Comparison of ENCODE assay signal across 9 mouse cellular contexts in the genomic region with DNA sequence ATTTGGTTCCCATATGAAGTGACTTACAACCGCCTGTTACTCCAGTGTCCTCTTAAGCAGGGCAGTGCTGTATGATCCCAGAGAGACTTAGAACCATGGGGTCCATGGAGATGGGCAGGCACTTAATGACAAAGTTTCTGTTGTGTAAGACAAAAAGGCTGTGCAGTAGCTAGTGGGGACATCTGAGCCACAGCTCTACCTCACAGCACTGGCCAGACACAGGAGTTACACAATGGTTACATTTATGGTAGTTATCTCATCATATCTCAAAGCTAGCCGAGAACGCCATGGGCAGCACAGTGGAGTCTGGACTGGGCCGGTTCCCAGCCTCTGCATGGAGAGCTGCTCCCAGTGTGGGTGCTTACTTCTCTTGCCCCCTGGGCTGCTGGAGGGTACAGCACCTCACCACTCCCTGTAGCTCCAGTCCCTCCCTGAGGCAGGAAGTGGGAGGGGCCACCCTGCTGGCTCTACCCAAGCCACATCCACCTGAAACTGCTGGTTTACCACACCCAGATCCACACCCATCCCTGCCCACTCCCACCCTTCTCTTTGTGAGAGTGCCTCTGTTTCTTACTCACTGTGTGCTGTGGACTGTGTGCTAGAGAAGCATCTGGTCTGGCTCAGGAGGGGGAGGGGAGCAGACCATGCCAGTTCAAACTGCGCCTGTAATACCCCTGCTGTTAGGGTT. TPM values are rescaled to one million over a fixed set of nuclear protein-coding genes. Genes with fewer than 3 reads are reported as not detected.
DNase-seq lines count a peak whose midpoint lies in the region; ATAC-seq and TF ChIP-seq lines count a peak whose summit lies in the region.
"Had no signal": no experiment of that assay in that cellular context is flagged by ENCODE, and none has a peak within 500 bp of the region (broad histone marks: within the 10 kb centered on the region; RNA-seq: fewer than 3 reads in every experiment).

No protein-coding gene starts in this region.

- peak; percentile 93 for ATAC-seq in CD4-positive, CD25-positive, alpha-beta regulatory T cell, adult 4 months
- ATAC-seq in liver, embryonic 14.5 days (ENCODE audit: insufficient read depth): peak; percentile 82
- no peak for ATAC-seq in midbrain, embryonic 11.5 days (ENCODE audit: low FRiP score)

- H3K9ac ChIP-seq in liver, embryonic 14.5 days (replicated peaks): no peak overlapping the region
- no peak overlapping the region for H3K9ac ChIP-seq in midbrain, embryonic 11.5 days (ENCODE audit: low read length)

- peaks cover 80% of the 10 kb centered on the region for H3K36me3 ChIP-seq in heart, embryonic 10.5 days
- peaks cover 15% of the 10 kb centered on the region for H3K36me3 ChIP-seq in liver, embryonic 14.5 days (replicated peaks; ENCODE audit: control insufficient read depth, insufficient read depth, low read depth)
- peaks cover 14% of the 10 kb centered on the region for H3K36me3 ChIP-seq in midbrain, embryonic 11.5 days (ENCODE audit: control insufficient read depth, insufficient read depth, low read length)

- peak overlapping the region; percentile 62; the same call in 1 of the 2 replicates for H3K27ac ChIP-seq in heart, embryonic 10.5 days
- H3K27ac ChIP-seq in liver, embryonic 14.5 days: no peak overlapping the region
- H3K27ac ChIP-seq in midbrain, embryonic 11.5 days (ENCODE audit: low read depth, low read length): no peak overlapping the region

- no peak for TF ChIP-seq CTCF in liver, embryonic 14.5 days (IDR thresholded peaks at IDR 0.05; ENCODE audit: low read depth)

- H3K4me1 ChIP-seq in heart, embryonic 10.5 days: peaks cover 23% of the 10 kb centered on the region
- H3K4me1 ChIP-seq in liver, embryonic 14.5 days (replicated peaks; ENCODE audit: control insufficient read depth in 2 of 2, insufficient read depth in 2 of 2, low read length in 1 of 2): peaks cover 6 to 10% of the 10 kb centered on the region in 2 experiments; a peak in 3 of 4 replicates
- H3K4me1 ChIP-seq in midbrain, embryonic 11.5 days (ENCODE audit: control insufficient read depth, insufficient read depth, low read length): no peaks in the 10 kb centered on the region

- H3K9me3 ChIP-seq in heart, embryonic 10.5 days: no peaks in the 10 kb centered on the region
- no peaks in the 10 kb centered on the region for H3K9me3 ChIP-seq in liver, embryonic 14.5 days (ENCODE audit: control insufficient read depth, low read length)
- H3K9me3 ChIP-seq in midbrain, embryonic 11.5 days (ENCODE audit: control insufficient read depth, low read length): no peaks in the 10 kb centered on the region

- no peak overlapping the region for H3K4me3 ChIP-seq in heart, embryonic 10.5 days
- H3K4me3 ChIP-seq in liver, embryonic 14.5 days (ENCODE audit: insufficient read depth in 1 of 2, low read depth in 2 of 2, low read length in 2 of 2): no peak overlapping the region
- H3K4me3 ChIP-seq in midbrain, embryonic 11.5 days (ENCODE audit: low read depth, low read length): no peak overlapping the region

- 65% methylated on average over 5 of the region's 5 CpGs for WGBS in heart, embryonic 10.5 days
- 34% methylated on average over 5 of the region's 5 CpGs for WGBS in liver, embryonic 14.5 days (ENCODE audit: insufficient replicate concordance)
- WGBS in midbrain, embryonic 11.5 days: 84% methylated on average over 5 of the region's 5 CpGs

- TF ChIP-seq EP300 in liver, embryonic 14.5 days (IDR thresholded peaks at IDR 0.05; ENCODE audit: low read depth): no peak

- no peak overlapping the region for H3K4me2 ChIP-seq in liver, embryonic 14.5 days (ENCODE audit: low read depth)
- H3K4me2 ChIP-seq in midbrain, embryonic 11.5 days: no peak overlapping the region

- H3K27me3 ChIP-seq in heart, embryonic 10.5 days (ENCODE audit: insufficient read depth, poor library complexity, severe bottlenecking): no peaks in the 10 kb centered on the region
- no peaks in the 10 kb centered on the region for H3K27me3 ChIP-seq in liver, embryonic 14.5 days (ENCODE audit: control insufficient read depth, insufficient read depth, low read length)
- no peaks in the 10 kb centered on the region for H3K27me3 ChIP-seq in midbrain, embryonic 11.5 days (ENCODE audit: control insufficient read depth, insufficient read depth, low read length)

- DNase-seq in adrenal gland, postnatal 14 days: peak; percentile 71
- no peak for DNase-seq in adrenal gland, adult 18-20 months (ENCODE audit: low spot score in 2 of 2)
- no peak for DNase-seq in heart, embryonic 10.5 days (ENCODE audit: low spot score)
- DNase-seq in liver, embryonic 14.5 days (ENCODE audit: low read depth in 3 of 3, low spot score in 3 of 3): peak in 1 of 3 experiments; percentile 36
- DNase-seq in spleen, postnatal 36 days (ENCODE audit: low spot score in 2 of 2): peak; percentile 87
- no peak for DNase-seq in layer of hippocampus, adult 18-20 months (ENCODE audit: low spot score in 2 of 2)
- no peak for DNase-seq in midbrain, embryonic 11.5 days (ENCODE audit: low spot score, missing footprints)

RNA-seq across cellular contexts. Expression of a gene that starts 11.2 kb away (rescaled TPM):
- total RNA-seq in adrenal gland, postnatal 14 days (2021): 0.63 and 1.7 TPM in 2 replicates
- total RNA-seq in adrenal gland, adult 18-20 months (2021): 1 to 10 TPM; 1.4 to 2.3 TPM
- polyA plus RNA-seq in CD4-positive, CD25-positive, alpha-beta regulatory T cell, adult 4 months (2017; shearing (Covaris generic)): under 1 TPM in 1 of 2 experiments, not detected in 1; 0.25 TPM
- 0.14 and 0.19 TPM in 2 replicates for polyA plus RNA-seq in heart, embryonic 10.5 days (2016; fragmentation: Nextera tagmentation; extraction: Ambion mirVana)
- 0.90 and 1.1 TPM in 2 replicates for polyA plus RNA-seq in liver, embryonic 14.5 days (2012; rRNA removed)
- polyA plus RNA-seq in liver, embryonic 14.5 days (2014; fragmentation: Nextera tagmentation; extraction: Ambion mirVana): 0.04 TPM in 1 of 2 replicates, not detected in the other
- 1 to 10 TPM; 8.4 to 9.5 TPM for total RNA-seq in layer of hippocampus, adult 18-20 months (2021)
- 0.05 and 0.21 TPM in 2 replicates for polyA plus RNA-seq in midbrain, embryonic 11.5 days (2014; fragmentation: Nextera tagmentation; extraction: Ambion mirVana)

RNA-seq across cellular contexts. Expression of a gene that starts 14.0 kb away (rescaled TPM):
- 57.7 and 60.3 TPM in 2 replicates for total RNA-seq in adrenal gland, postnatal 14 days (2021)
- 10 to 100 TPM; 61.9 to 64.7 TPM for total RNA-seq in adrenal gland, adult 18-20 months (2021)
- 10 to 100 TPM; 27.2 to 36.9 TPM for polyA plus RNA-seq in CD4-positive, CD25-positive, alpha-beta regulatory T cell, adult 4 months (2017; shearing (Covaris generic))
- 20.2 and 34.4 TPM in 2 replicates for polyA plus RNA-seq in heart, embryonic 10.5 days (2016; fragmentation: Nextera tagmentation; extraction: Ambion mirVana)
- 3.4 and 3.6 TPM in 2 replicates for polyA plus RNA-seq in liver, embryonic 14.5 days (2012; rRNA removed)
- polyA plus RNA-seq in liver, embryonic 14.5 days (2014; fragmentation: Nextera tagmentation; extraction: Ambion mirVana): 10.8 and 11.8 TPM in 2 replicates
- 10 to 100 TPM; 61.5 to 62.8 TPM for total RNA-seq in layer of hippocampus, adult 18-20 months (2021)
- 49.2 and 51.7 TPM in 2 replicates for polyA plus RNA-seq in midbrain, embryonic 11.5 days (2014; fragmentation: Nextera tagmentation; extraction: Ambion mirVana)

RNA-seq across cellular contexts. Expression of a gene that starts 14.4 kb away (rescaled TPM):
- total RNA-seq in adrenal gland, postnatal 14 days (2021): 19.8 and 20.4 TPM in 2 replicates
- total RNA-seq in adrenal gland, adult 18-20 months (2021): 10 to 100 TPM; 13.6 to 18.0 TPM
- polyA plus RNA-seq in CD4-positive, CD25-positive, alpha-beta regulatory T cell, adult 4 months (2017; shearing (Covaris generic)): 1 to 10 TPM; 2.8 to 4.4 TPM
- polyA plus RNA-seq in heart, embryonic 10.5 days (2016; fragmentation: Nextera tagmentation; extraction: Ambion mirVana): 4.4 and 5.2 TPM in 2 replicates
- polyA plus RNA-seq in liver, embryonic 14.5 days (2012; rRNA removed): 15.9 and 18.1 TPM in 2 replicates
- polyA plus RNA-seq in liver, embryonic 14.5 days (2014; fragmentation: Nextera tagmentation; extraction: Ambion mirVana): 9.8 and 10.3 TPM in 2 replicates
- total RNA-seq in layer of hippocampus, adult 18-20 months (2021): 10 to 100 TPM; 17.7 to 20.1 TPM
- polyA plus RNA-seq in midbrain, embryonic 11.5 days (2014; fragmentation: Nextera tagmentation; extraction: Ambion mirVana): 2.9 and 3.5 TPM in 2 replicates

RNA-seq across cellular contexts. Expression of a gene that starts 29.3 kb away (rescaled TPM):
- not detected in 2 replicates for total RNA-seq in adrenal gland, postnatal 14 days (2021)
- not detected for total RNA-seq in adrenal gland, adult 18-20 months (2021)
- 1 to 10 TPM in 1 of 2 experiments, not detected in 1; 2.4 TPM for polyA plus RNA-seq in CD4-positive, CD25-positive, alpha-beta regulatory T cell, adult 4 months (2017; shearing (Covaris generic))
- polyA plus RNA-seq in heart, embryonic 10.5 days (2016; fragmentation: Nextera tagmentation; extraction: Ambion mirVana): not detected in 2 replicates
- not detected in 2 replicates for polyA plus RNA-seq in liver, embryonic 14.5 days (2012; rRNA removed)
- polyA plus RNA-seq in liver, embryonic 14.5 days (2014; fragmentation: Nextera tagmentation; extraction: Ambion mirVana): not detected in 2 replicates
- not detected for total RNA-seq in layer of hippocampus, adult 18-20 months (2021)
- not detected in 2 replicates for polyA plus RNA-seq in midbrain, embryonic 11.5 days (2014; fragmentation: Nextera tagmentation; extraction: Ambion mirVana)
- polyA plus RNA-seq: large intestine, adult 2 months had no signal

RNA-seq across cellular contexts. Expression of a gene that starts 34.6 kb away (rescaled TPM):
- total RNA-seq in adrenal gland, postnatal 14 days (2021): 46.2 and 48.1 TPM in 2 replicates
- 10 to 100 TPM; 40.8 to 41.6 TPM for total RNA-seq in adrenal gland, adult 18-20 months (2021)
- 10 to 100 TPM; 11.3 to 12.8 TPM for polyA plus RNA-seq in CD4-positive, CD25-positive, alpha-beta regulatory T cell, adult 4 months (2017; shearing (Covaris generic))
- polyA plus RNA-seq in heart, embryonic 10.5 days (2016; fragmentation: Nextera tagmentation; extraction: Ambion mirVana): 29.3 and 31.7 TPM in 2 replicates
- polyA plus RNA-seq in liver, embryonic 14.5 days (2012; rRNA removed): 4.6 and 5.1 TPM in 2 replicates
- 10.9 and 11.4 TPM in 2 replicates for polyA plus RNA-seq in liver, embryonic 14.5 days (2014; fragmentation: Nextera tagmentation; extraction: Ambion mirVana)
- total RNA-seq in layer of hippocampus, adult 18-20 months (2021): 10 to 100 TPM; 19.8 to 22.3 TPM
- polyA plus RNA-seq in midbrain, embryonic 11.5 days (2014; fragmentation: Nextera tagmentation; extraction: Ambion mirVana): 23.6 and 25.7 TPM in 2 replicates

Comparison
In these comparisons a context has a peak if more than half of its experiments do, and no peak if none do; other contexts are left out.
1. DNase-seq: peak in adrenal gland, postnatal 14 days (single experiment) and spleen, postnatal 36 days (2 of 2); none in adrenal gland, adult 18-20 months (0 of 2), heart, embryonic 10.5 days (single experiment), layer of hippocampus, adult 18-20 months (0 of 2) and midbrain, embryonic 11.5 days (single experiment).